Mouse (Mus musculus): ENCODE measurements around the gene Eefsec. TPM values are rescaled to one million over a fixed set of nuclear protein-coding genes. Genes with fewer than 3 reads are reported as not detected.

Gene Eefsec
- polyA plus RNA-seq (2012; ENCODE audit: low replicate concordance), result 16.4 and 19.6 TPM in 2 replicates

GRCm38 (mm10) chr6:88446063-88447002, at the start of gene Eefsec:
Gene Eefsec (minus strand): TSS chr6:88446539.

GRCm38 (mm10) chr6:88465181-88465920, 19.0 kb upstream of the Eefsec start, which contains the start of gene Ruvbl1:
Gene Ruvbl1 (plus strand): TSS chr6:88465409.

GRCm38 (mm10) chr6:88221968-88222367, 224.4 kb downstream of the Eefsec start, which contains the start of gene Dnajb8:
Gene Dnajb8 (plus strand): TSS chr6:88222268.

Other genes starting within 250 kb of the Eefsec start
- gene Dnajb8, start 224.3 kb downstream of the Eefsec start, polyA plus RNA-seq (2012; ENCODE audit: low replicate concordance), result not detected in 2 replicates
- 4.4 and 15.1 TPM in 2 replicates for gene Ruvbl1, start 18.9 kb upstream of the Eefsec start, polyA plus RNA-seq (2012; ENCODE audit: low replicate concordance)
- 39.0 and 88.1 TPM in 2 replicates for gene Sec61a1, start 72.4 kb upstream of the Eefsec start, polyA plus RNA-seq (2012; ENCODE audit: low replicate concordance)
- gene Kbtbd12, start 191.4 kb upstream of the Eefsec start, polyA plus RNA-seq (2012; ENCODE audit: low replicate concordance), result 0.11 and 0.28 TPM in 2 replicates